Mouse (Mus musculus) MEL (cell line): ENCODE results near the gene Piezo1.

Experiments
- CTCF ChIP-seq, 3 experiments: IDR thresholded peaks in 2 of 3; conservative IDR thresholded peaks in 1 of 3; 2 replicates each; pipeline ENCODE4 v1.5.1; 2011 to 2012; ENCODE audit warnings: low read length in 3 of 3, low read depth in 2 of 3, mild to moderate bottlenecking in 2 of 3, improper control_type of control experiment in 1 of 3, inconsistent platforms in 1 of 3, mixed read lengths in 1 of 3, moderate library complexity in 1 of 3; ENCODE audit not compliant: control insufficient read depth in 1 of 3, insufficient read depth in 1 of 3, poor library complexity in 1 of 3, severe bottlenecking in 1 of 3
- EP300 ChIP-seq, 2 experiments: IDR thresholded peaks; 2 replicates each; pipeline ENCODE4 v1.6.1; 2011; ENCODE audit warnings: improper control_type of control experiment in 2 of 2, low read length in 2 of 2, low read depth in 1 of 2, mild to moderate bottlenecking in 1 of 2
- GATA1 ChIP-seq: IDR thresholded peaks from 2 replicates; pipeline ENCODE4 v1.6.1; 2011; ENCODE audit warnings: low read depth, low read length, improper control_type of control experiment
- HCFC1 ChIP-seq: IDR thresholded peaks from 2 replicates; pipeline ENCODE4 v1.6.1; 2012; ENCODE audit warnings: low read depth, mild to moderate bottlenecking, inconsistent platforms, low read length, improper control_type of control experiment, moderate library complexity
- KAT2A ChIP-seq: conservative IDR thresholded peaks from 2 replicates; pipeline ENCODE4 v1.6.1; 2012; ENCODE audit warnings: low read depth, low read length, improper control_type of control experiment, inconsistent platforms
- MAFK ChIP-seq: IDR thresholded peaks from 2 replicates; pipeline ENCODE4 v1.6.1; 2011; ENCODE audit warnings: low read depth, mild to moderate bottlenecking, low read length, improper control_type of control experiment, borderline replicate concordance
- MAX ChIP-seq: IDR thresholded peaks from 2 replicates; pipeline ENCODE4 v1.6.1; 2011; ENCODE audit warnings: low read length, improper control_type of control experiment
- POLR2A ChIP-seq, 2 experiments: IDR thresholded peaks; 2 replicates each; pipeline ENCODE4 v1.6.1; 2011 to 2012; ENCODE audit warnings: low read length in 2 of 2, mild to moderate bottlenecking in 2 of 2, control low read depth in 1 of 2, improper control_type of control experiment in 1 of 2, low read depth in 1 of 2, moderate library complexity in 1 of 2; ENCODE audit not compliant: control insufficient read depth in 1 of 2, insufficient read depth in 1 of 2, poor library complexity in 1 of 2
- TCF12 ChIP-seq: IDR thresholded peaks from 2 replicates; pipeline ENCODE4 v1.6.1; 2014; ENCODE audit warnings: low read depth, mild to moderate bottlenecking, inconsistent platforms, low read length, improper control_type of control experiment, moderate library complexity
- ZC3H11A ChIP-seq: IDR thresholded peaks from 2 replicates; pipeline ENCODE4 v1.6.1; 2012; ENCODE audit warnings: low read depth, mild to moderate bottlenecking, inconsistent platforms, low read length, improper control_type of control experiment

DNA sequence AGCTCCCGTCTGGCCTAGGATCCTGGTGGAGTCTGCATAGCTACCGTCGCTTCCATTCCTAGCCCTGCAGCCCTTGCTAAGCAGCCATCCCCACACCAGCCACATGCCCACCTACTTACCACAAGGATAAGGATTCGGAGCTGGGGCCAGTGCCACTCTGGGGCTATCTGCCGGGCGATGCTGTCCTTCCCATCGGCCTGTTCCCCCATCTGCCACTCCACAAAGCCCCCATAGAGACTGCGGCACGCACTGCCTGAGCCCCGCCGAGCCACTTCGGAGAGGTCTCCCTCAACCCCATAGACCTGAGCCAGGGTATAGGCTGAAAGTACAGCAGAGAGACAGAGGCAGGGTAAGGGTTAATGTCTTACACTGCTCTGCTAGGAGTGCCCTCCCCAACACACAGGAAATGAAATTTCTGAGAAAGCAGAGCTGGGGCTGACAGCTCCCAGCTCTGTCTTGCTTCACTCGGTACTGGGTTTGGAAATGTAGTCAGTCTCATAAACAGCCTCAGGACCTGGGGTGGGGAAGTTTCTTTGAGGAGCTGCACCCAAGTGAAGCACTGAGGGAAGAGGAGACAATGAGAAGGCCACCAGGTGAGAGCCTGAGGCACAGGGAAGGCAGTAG lies 113.3 kb downstream of the Piezo1 start:
- TF ChIP-seq MAFK (no peak), HCFC1 (no peak), TCF12 (no peak), POLR2A (IDR thresholded peaks at IDR 0.05; ENCODE audit: control insufficient read depth in 1 of 2, insufficient read depth in 1 of 2, low read depth in 1 of 2, low read length in 2 of 2, poor library complexity in 1 of 2) (no peak), ZC3H11A (no peak), GATA1 (no peak), CTCF (IDR thresholded peaks at IDR 0.05 in 2 of 3, conservative IDR thresholded peaks at IDR 0.05 in 1 of 3; ENCODE audit: control insufficient read depth in 1 of 3, insufficient read depth in 1 of 3, low read depth in 2 of 3, low read length in 3 of 3, poor library complexity in 1 of 3, severe bottlenecking in 1 of 3) (no peak), EP300 (IDR thresholded peaks at IDR 0.05; ENCODE audit: low read depth in 1 of 2, low read length in 2 of 2) (no peak), KAT2A (no peak), MAX (no peak)
